Mouse (Mus musculus) ES-E14 (cell line): ENCODE measurements around the gene Kcng4. TPM values are rescaled to one million over a fixed set of nuclear protein-coding genes. Genes with fewer than 3 reads are reported as not detected.

ENCODE experiments used
- DNase-seq: peaks from one replicate; pipeline ENCODE4 v3.0.0-alpha.2; 2013; ENCODE audit warnings: low read depth, low spot score
- H3K27ac ChIP-seq: 2 replicates; pipeline ENCODE4 v1.5.1; 2012; ENCODE audit warnings: low read depth, mild to moderate bottlenecking, low read length, moderate library complexity, mixed read lengths; ENCODE audit not compliant: poor library complexity, insufficient read depth, severe bottlenecking
- H3K36me3 ChIP-seq: 2 replicates; pipeline ENCODE4 v1.6.1; 2012; ENCODE audit warnings: mild to moderate bottlenecking, low read length, moderate library complexity, mixed read lengths; ENCODE audit not compliant: control insufficient read depth, poor library complexity, insufficient read depth, severe bottlenecking
- H3K4me1 ChIP-seq, 2 experiments: fragments of 150-350 bp in 1 of 2; sonication (generic) in 1 of 2; 2 replicates each; pipeline ENCODE4 v1.6.1; 2012; ENCODE audit warnings: low read length in 2 of 2, mild to moderate bottlenecking in 1 of 2, mixed read lengths in 1 of 2; ENCODE audit not compliant: control insufficient read depth in 2 of 2, insufficient read depth in 2 of 2, poor library complexity in 1 of 2
- H3K4me3 ChIP-seq, 2 experiments: fragments of 150-350 bp in 1 of 2; sonication (generic) in 1 of 2; 2 replicates each; pipeline ENCODE4 v1.5.1; 2012; ENCODE audit warnings: low read length in 2 of 2, low read depth in 1 of 2, mild to moderate bottlenecking in 1 of 2, mixed read lengths in 1 of 2; ENCODE audit not compliant: insufficient read depth in 1 of 2, poor library complexity in 1 of 2, severe bottlenecking in 1 of 2
- H3K9ac ChIP-seq: 2 replicates; pipeline ENCODE4 v1.6.1; 2012; ENCODE audit warnings: low read depth, mild to moderate bottlenecking, low read length, mixed read lengths; ENCODE audit not compliant: poor library complexity, insufficient read depth, severe bottlenecking
- H3K9me3 ChIP-seq: fragments of 150-350 bp; sonication (generic); 2 replicates; pipeline ENCODE4 v1.6.1; 2012; ENCODE audit warnings: low read depth, mild to moderate bottlenecking, low read length; ENCODE audit not compliant: control insufficient read depth, insufficient read depth
- CHD2 ChIP-seq: IDR thresholded peaks from 2 replicates; pipeline ENCODE4 v1.6.1; 2014; ENCODE audit warnings: mild to moderate bottlenecking, low read depth, low read length, inconsistent platforms
- HCFC1 ChIP-seq: IDR thresholded peaks from 2 replicates; pipeline ENCODE4 v1.6.1; 2012; ENCODE audit warnings: low read length, inconsistent platforms, borderline replicate concordance; ENCODE audit not compliant: insufficient read depth
- MAFK ChIP-seq: IDR thresholded peaks from 2 replicates; pipeline ENCODE4 v1.6.1; 2014; ENCODE audit warnings: mild to moderate bottlenecking, low read depth, low read length, inconsistent platforms; ENCODE audit not compliant: insufficient read depth
- ZC3H11A ChIP-seq: IDR thresholded peaks from 2 replicates; pipeline ENCODE4 v1.6.1; 2012; ENCODE audit warnings: low read depth, mild to moderate bottlenecking, inconsistent platforms, low read length, borderline replicate concordance
- ZNF384 ChIP-seq: IDR thresholded peaks from 2 replicates; pipeline ENCODE4 v1.6.1; 2012; ENCODE audit warnings: low read depth, low read length, inconsistent platforms
- in situ Hi-C, 2 experiments: fragments of 600-800 bp; cut with MboI; formaldehyde crosslinking; loops; one replicate each; pipeline ENCODE4 v1.15.1; 2025; ENCODE audit warnings: low sequenced_read_pairs in 2 of 2, inconsistent platforms in 1 of 2; ENCODE audit not compliant: unreplicated experiment in 2 of 2
- total RNA-seq: library from RNA; depleted of rRNA; stranded (reverse); fragments of 300-350 nt; gene quantifications from 2 replicates; pipeline ENCODE4 v1.2.3, GENCODE M21; 2012

The Kcng4 gene
- total RNA-seq, 1 experiment = 0.67 TPM

- TF ChIP-seq MAFK (no peak), ZC3H11A (no peak), ZNF384 (no peak)
- Histone ChIP-seq H3K9ac (no peak overlapping the region), H3K27ac (no peak overlapping the region), H3K9me3 (no peaks in the 10 kb centered on the region), H3K4me1 (peaks cover 4 to 14% of the 10 kb centered on the region in 2 experiments; a peak in 3 of 4 replicates), H3K36me3 (no peaks in the 10 kb centered on the region), H3K4me3 (no peak overlapping the region)
- in situ Hi-C loops = no loop called here
- no peak for DNase-seq
These were observed 7.7 kb downstream of the Kcng4 start for GRCm38 (mm10) chr8:119627613-119628359.

DNA sequence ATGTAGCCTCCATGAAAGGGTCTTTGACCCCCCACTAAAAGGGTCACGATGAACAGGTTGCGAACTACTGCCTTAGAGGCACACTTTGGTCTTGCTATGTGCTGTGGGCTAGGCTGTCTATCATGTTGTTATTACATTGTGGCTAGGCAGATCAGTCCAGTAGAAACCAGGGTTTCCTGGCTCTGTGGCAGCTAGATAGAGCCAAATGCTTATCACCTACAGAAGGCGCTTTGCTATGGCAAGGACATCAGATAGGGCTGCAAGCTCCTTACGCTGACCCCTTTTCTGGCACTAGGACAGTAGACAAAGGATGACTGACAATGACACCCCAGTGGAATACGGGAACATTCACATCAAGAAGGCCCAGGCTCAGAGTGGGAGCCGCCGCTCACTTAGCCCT is 8.3 kb downstream of the Kcng4 start:
- TF ChIP-seq MAFK (no peak), ZC3H11A (no peak), HCFC1 (no peak), CHD2 (no peak), ZNF384 (no peak)
- H3K36me3 ChIP-seq = no peaks in the 10 kb centered on the region
- no peak overlapping the region for H3K9ac ChIP-seq
- no peak for DNase-seq
- in situ Hi-C loops = no loop called here
- H3K4me1 ChIP-seq = peaks cover 4 to 15% of the 10 kb centered on the region in 2 experiments; a peak in 3 of 4 replicates
- no peak overlapping the region for H3K27ac ChIP-seq
- no peak overlapping the region for H3K4me3 ChIP-seq
- no peaks in the 10 kb centered on the region for H3K9me3 ChIP-seq

DNA sequence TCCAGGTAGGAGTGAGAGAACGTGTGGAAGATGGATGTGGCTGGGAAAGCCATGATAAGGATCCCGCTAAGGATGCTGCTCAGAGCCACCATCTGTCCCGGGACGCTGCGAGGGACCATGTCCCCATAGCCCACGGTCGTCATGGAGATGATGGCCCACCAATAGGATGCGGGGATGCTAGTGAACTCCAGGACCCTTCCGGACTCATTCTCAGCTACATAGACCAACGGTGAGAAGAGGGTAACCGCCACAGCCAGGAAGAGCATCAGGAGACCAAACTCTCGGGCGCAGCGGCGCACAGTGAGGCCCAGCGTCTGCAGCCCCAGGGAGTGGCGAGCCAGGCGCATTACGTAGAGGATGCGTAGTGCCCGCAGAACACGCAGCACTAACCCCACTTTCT is 9.7 kb downstream of the Kcng4 start:
- no peak for DNase-seq
- H3K9ac ChIP-seq = no peak overlapping the region
- TF ChIP-seq HCFC1 (no peak), ZNF384 (no peak), ZC3H11A (no peak), CHD2 (no peak), MAFK (no peak)
- H3K4me1 ChIP-seq = peaks cover 9 to 25% of the 10 kb centered on the region in 2 experiments; a peak in 3 of 4 replicates
- no peaks in the 10 kb centered on the region for H3K36me3 ChIP-seq
- in situ Hi-C loops = no loop called here
- no peaks in the 10 kb centered on the region for H3K9me3 ChIP-seq
- H3K4me3 ChIP-seq = peak overlapping the region; percentile 5 to 18; a peak in 2 of 4 replicates
- H3K27ac ChIP-seq = no peak overlapping the region

- Histone ChIP-seq H3K9me3 (no peaks in the 10 kb centered on the region), H3K4me1 (peaks cover 9 to 28% of the 10 kb centered on the region in 2 experiments; a peak in 3 of 4 replicates), H3K4me3 (no peak overlapping the region), H3K9ac (no peak overlapping the region), H3K36me3 (no peaks in the 10 kb centered on the region), H3K27ac (no peak overlapping the region)
- in situ Hi-C loops = no loop called here
- TF ChIP-seq MAFK = no peak
- TF ChIP-seq CHD2 = no peak
- TF ChIP-seq ZNF384 = no peak
- no peak for TF ChIP-seq HCFC1
- TF ChIP-seq ZC3H11A = no peak
- DNase-seq = no peak
These were observed 10.6 kb downstream of the Kcng4 start for GRCm38 (mm10) chr8:119624916-119625315.

- Histone ChIP-seq H3K27ac (no peak overlapping the region), H3K4me3 (no peak overlapping the region), H3K4me1 (peaks cover 11 to 32% of the 10 kb centered on the region in 2 experiments; a peak in 3 of 4 replicates), H3K9ac (no peak overlapping the region), H3K36me3 (no peaks in the 10 kb centered on the region), H3K9me3 (no peaks in the 10 kb centered on the region)
- no peak for TF ChIP-seq HCFC1
- no peak for TF ChIP-seq ZC3H11A
- TF ChIP-seq CHD2 = no peak
- no peak for TF ChIP-seq ZNF384
- no peak for TF ChIP-seq MAFK
- in situ Hi-C loops = no loop called here
- DNase-seq = no peak
These were observed 11.7 kb downstream of the Kcng4 start for GRCm38 (mm10) chr8:119623744-119624143.
